In the genomic region with DNA sequence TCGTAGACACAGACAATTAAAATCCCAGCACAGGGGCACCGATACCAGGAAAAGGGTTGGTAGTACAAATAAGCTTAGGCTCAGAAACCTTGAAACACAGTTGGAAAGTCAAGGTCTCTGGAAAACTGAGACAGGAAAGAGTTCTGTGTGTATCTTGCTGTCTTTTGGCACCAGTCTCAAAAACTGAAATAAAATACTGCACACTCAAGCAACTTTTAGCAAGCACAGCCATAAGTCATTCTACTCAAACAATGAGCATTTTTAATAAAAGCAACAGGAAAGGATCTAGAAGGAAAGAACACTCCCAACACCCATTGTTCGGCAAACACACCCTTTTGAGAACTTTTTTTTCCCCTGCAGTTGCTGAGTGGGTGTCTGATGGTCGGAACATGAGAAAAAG, we compare ENCODE assay signal across 8 mouse cellular contexts. TPM values are rescaled to one million over a fixed set of nuclear protein-coding genes. Genes with fewer than 3 reads are reported as not detected.
A peak's percentile ranks its signal among the peaks of the same experiment; 100 is the strongest.
DNase-seq lines count a peak whose midpoint lies in the region; ATAC-seq and TF ChIP-seq lines count a peak whose summit lies in the region.

A gene (plus strand): TSS at position 359 of the 400 bp plus-strand sequence.

- TF ChIP-seq CTCF in cerebellum, adult 2 months (IDR thresholded peaks at IDR 0.05; ENCODE audit: borderline replicate concordance, insufficient read depth, low read depth, low read length), result no peak
- TF ChIP-seq CTCF in heart, adult 2 months (IDR thresholded peaks at IDR 0.05), result no peak

- no peak for TF ChIP-seq EP300 in heart, adult 2 months (IDR thresholded peaks at IDR 0.05; ENCODE audit: insufficient read depth, low read depth, low read length)

- H3K9ac ChIP-seq in heart, adult 2 months (ENCODE audit: low read depth, low read length), result peak within 1 kb of the TSS; percentile 41; the same call in 1 of the 2 replicates

- H3K79me2 ChIP-seq in heart, adult 2 months (replicated peaks; ENCODE audit: control insufficient read depth, insufficient read depth, low read length), result no peaks in the 10 kb centered on the region
- H3K79me2 ChIP-seq in myocyte (ENCODE audit: control insufficient read depth, insufficient read depth), result no peaks in the 10 kb centered on the region

- no peak within 1 kb of the TSS for H3K4me2 ChIP-seq in myocyte (ENCODE audit: low read depth)

- H3K4me1 ChIP-seq in cerebellum, adult 2 months (ENCODE audit: control insufficient read depth, insufficient read depth, low read length), result no peaks in the 10 kb centered on the region
- peaks cover 7% of the 10 kb centered on the region for H3K4me1 ChIP-seq in heart, adult 2 months (ENCODE audit: control insufficient read depth, insufficient read depth, low read length)

- DNase-seq in cerebellum, adult 2 months, result no peak
- DNase-seq in cerebellum, adult 8-10 months, result no peak
- DNase-seq in adrenal gland, adult 8-10 months, result no peak
- DNase-seq in heart, adult 2 months, result peak in 1 of 2 experiments; percentile 4
- peak; percentile 19 for DNase-seq in kidney, postnatal 14 days
- no peak for DNase-seq in right cerebral cortex, adult 18-20 months

- no peaks in the 10 kb centered on the region for H3K27me3 ChIP-seq in cerebellum, adult 2 months (ENCODE audit: control insufficient read depth, insufficient read depth, low read length)
- H3K27me3 ChIP-seq in heart, adult 2 months (ENCODE audit: control insufficient read depth, insufficient read depth, low read length), result no peaks in the 10 kb centered on the region
- H3K27me3 ChIP-seq in myocyte (ENCODE audit: control insufficient read depth, insufficient read depth, insufficient read length), result no peaks in the 10 kb centered on the region

- intact Hi-C loops in heart, adult 2 months (cut with DNase I), result loop anchor here (2.0 to 10.0 kb wide), 2 partner anchors 21 to 301 kb away; no protein-coding TSS in a partner anchor

- no peak within 1 kb of the TSS for H3ac ChIP-seq in myocyte (ENCODE audit: control insufficient read depth, insufficient read length)

- 87% methylated on average over 4 of the region's 4 CpGs for WGBS in cerebellum, adult 2 months
- 50% methylated on average over 4 of the region's 4 CpGs for whole genome bisulfite sequencing in heart, adult 2 months

- H3K36me3 ChIP-seq in heart, adult 2 months (ENCODE audit: control insufficient read depth, insufficient read depth, low read length), result peaks cover 3% of the 10 kb centered on the region; the same call in 1 of the 2 replicates
- H3K36me3 ChIP-seq in myocyte (ENCODE audit: control insufficient read depth, insufficient read depth), result no peaks in the 10 kb centered on the region

- ATAC-seq in cerebellum, adult (ENCODE audit: insufficient number of reproducible peaks, low FRiP score, low TSS enrichment), result no peak

- TF ChIP-seq POLR2A in cerebellum, adult 2 months (IDR thresholded peaks at IDR 0.05; ENCODE audit: borderline replicate concordance, insufficient read depth, low read length), result no peak
- no peak for TF ChIP-seq POLR2A in heart, adult 2 months (IDR thresholded peaks at IDR 0.05; ENCODE audit: insufficient read depth, low read depth, low read length)
- TF ChIP-seq POLR2A in myocyte (IDR thresholded peaks at IDR 0.05; ENCODE audit: insufficient read length, low read depth), result no peak

- H3K27ac ChIP-seq in cerebellum, adult 2 months (ENCODE audit: insufficient read depth, low read length), result no peak within 1 kb of the TSS
- peak within 1 kb of the TSS; percentile 80 for H3K27ac ChIP-seq in heart, adult 2 months

- no peak within 1 kb of the TSS for H3K4me3 ChIP-seq in cerebellum, adult 2 months (replicated peaks; ENCODE audit: insufficient read depth, low read depth, low read length)
- H3K4me3 ChIP-seq in heart, adult 2 months, result peak within 1 kb of the TSS; percentile 2; the same call in 1 of the 2 replicates
- no peak within 1 kb of the TSS for H3K4me3 ChIP-seq in myocyte

TF ChIP-seq in myocyte, 11 proteins besides CTCF, POLR2A, EP300 and RAD21:
- TF ChIP-seq MYOG (IDR thresholded peaks at IDR 0.05; ENCODE audit: control insufficient read depth in 1 of 3, insufficient read depth in 1 of 3, insufficient read length in 2 of 3, low read depth in 2 of 3) (no peak), CEBPB (IDR thresholded peaks at IDR 0.05; ENCODE audit: insufficient read depth, poor library complexity, severe bottlenecking) (no peak), E2F4 (IDR thresholded peaks at IDR 0.05; ENCODE audit: insufficient read depth) (no peak), TCF3 (IDR thresholded peaks at IDR 0.05; ENCODE audit: insufficient read length, low read depth) (no peak), MAX (IDR thresholded peaks at IDR 0.05; ENCODE audit: low read depth) (no peak), TCF12 (IDR thresholded peaks at IDR 0.05; ENCODE audit: insufficient read depth, poor library complexity, severe bottlenecking) (no peak), MYOD1 (IDR thresholded peaks at IDR 0.05; ENCODE audit: control insufficient read depth in 1 of 3, insufficient read length in 2 of 3, low read depth in 2 of 3) (no peak), POLR2AphosphoS2 (IDR thresholded peaks at IDR 0.05; ENCODE audit: insufficient read length, low read depth) (no peak), USF1 (IDR thresholded peaks at IDR 0.05; ENCODE audit: low read depth) (no peak), SRF (IDR thresholded peaks at IDR 0.05; ENCODE audit: control insufficient read depth, insufficient read length, low read depth) (no peak), REST (IDR thresholded peaks at IDR 0.05; ENCODE audit: insufficient read depth, insufficient read length) (no peak)

RNA-seq across cellular contexts. Expression of the gene that starts here (rescaled TPM):
- polyA plus RNA-seq in cerebellum, adult 2 months (2012; rRNA removed), result 26.6 and 29.1 TPM in 2 replicates
- total RNA-seq in adrenal gland, adult 8-10 months (2022), result 10 to 100 TPM; 27.0 to 39.4 (median 35.4) TPM
- 10 to 100 TPM; 14.1 to 14.3 TPM for total RNA-seq in heart, adult 2 months (2021)
- 10.8 and 19.2 TPM in 2 replicates for polyA plus RNA-seq in heart, adult 2 months (2012; rRNA removed)
- 13.5 TPM for polyA plus RNA-seq in myocyte (2012; fragmentation: generic; extraction: Trizol)
